Mouse (Mus musculus) G1E (cell line): ENCODE data around the gene Hpd. TPM values are rescaled to one million over a fixed set of nuclear protein-coding genes. Genes with fewer than 3 reads are reported as not detected.
A peak's percentile ranks its signal among the peaks of the same experiment; 100 is the strongest.

Experiments used
- ATAC-seq: 2 replicates; pipeline ENCODE4 v1.8.0; 2016; ENCODE audit warnings: mild to moderate bottlenecking; ENCODE audit not compliant: insufficient number of reproducible peaks, poor library complexity, low FRiP score, severe bottlenecking; ENCODE audit errors: extremely low read depth
- DNase-seq: peaks from one replicate; pipeline ENCODE4 v3.0.0; 2012; ENCODE audit warnings: low spot score
- H3K27me3 ChIP-seq: 2 replicates; pipeline ENCODE4 v1.6.1; 2012; ENCODE audit warnings: mild to moderate bottlenecking, low read length, inconsistent platforms; ENCODE audit not compliant: insufficient read depth
- H3K36me3 ChIP-seq: replicated peaks from 2 replicates; pipeline ENCODE3; 2012; ENCODE audit warnings: mild to moderate bottlenecking, inconsistent platforms
- H3K4me1 ChIP-seq: 2 replicates; pipeline ENCODE4 v1.6.1; 2012; ENCODE audit warnings: low read depth, low read length, inconsistent platforms, mixed read lengths; ENCODE audit not compliant: insufficient read depth
- H3K4me3 ChIP-seq: 2 replicates; pipeline ENCODE4 v1.5.1; 2012; ENCODE audit warnings: low read depth, mild to moderate bottlenecking, inconsistent platforms, low read length, moderate library complexity, mixed read lengths
- H3K9me3 ChIP-seq: replicated peaks from 2 replicates; pipeline ENCODE4 v1.6.1; 2012; ENCODE audit warnings: inconsistent platforms
- CTCF ChIP-seq: IDR thresholded peaks from 2 replicates; pipeline ENCODE4 v1.5.1; 2012; ENCODE audit warnings: low read depth, low read length, inconsistent platforms, mixed read lengths
- GATA1 ChIP-seq: IDR thresholded peaks from 2 replicates; pipeline ENCODE4 v1.6.1; 2012; ENCODE audit warnings: borderline replicate concordance, low read length, inconsistent platforms, mixed read lengths
- GATA2 ChIP-seq: IDR thresholded peaks from 2 replicates; pipeline ENCODE4 v1.6.1; 2012; ENCODE audit warnings: low read depth, low read length, inconsistent platforms, borderline replicate concordance
- POLR2AphosphoS5 ChIP-seq: IDR thresholded peaks from 2 replicates; pipeline ENCODE4 v1.6.1; 2012; ENCODE audit warnings: low read depth, low read length, inconsistent platforms; ENCODE audit not compliant: insufficient replicate concordance
- TAL1 ChIP-seq: conservative IDR thresholded peaks from 2 replicates; pipeline ENCODE4 v1.6.1; 2012; ENCODE audit warnings: low read depth, low read length, inconsistent platforms, mixed read lengths
- polyA plus RNA-seq: library from polyadenylated mRNA; stranded (reverse); fragments of >175 nt; gene quantifications from 2 replicates; pipeline ENCODE4 v1.2.3, GENCODE M21; 2012
- total RNA-seq, 2 experiments: library from RNA; stranded (forward) in 1 of 2; stranded (reverse) in 1 of 2; fragments of 200-1000 nt in 1 of 2; fragments of >200 nt in 1 of 2; fragmentation: Nextera tagmentation in 1 of 2; gene quantifications; 2 replicates each; pipeline ENCODE4 v1.2.3; 2014 to 2017

Hpd gene
- total and polyA plus RNA-seq, 3 experiments: not detected

DNA sequence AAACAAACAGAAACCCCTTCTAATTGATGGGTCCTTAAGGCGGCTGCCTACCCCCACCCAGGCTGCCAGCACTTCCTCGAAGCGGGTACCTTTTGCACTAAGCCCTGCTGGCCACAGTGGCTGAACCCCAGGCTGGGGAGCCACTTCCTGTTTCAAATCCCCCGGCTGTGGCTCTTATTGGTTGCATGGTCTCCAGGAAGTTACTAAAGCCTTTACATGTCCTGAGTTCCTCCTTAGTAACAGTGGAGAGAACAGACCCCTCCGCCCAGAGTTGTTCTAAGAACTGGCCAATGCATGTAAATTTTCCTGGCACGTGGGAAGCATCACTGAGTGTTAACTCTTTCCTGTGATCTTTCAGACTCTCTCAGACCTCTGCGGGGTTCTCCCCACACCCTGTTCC, 31.4 kb downstream of the Hpd start:
- Histone ChIP-seq H3K4me1 (peaks cover 76% of the 10 kb centered on the region), H3K4me3 (peak overlapping the region; percentile 71), H3K9me3 (no peaks in the 10 kb centered on the region), H3K27me3 (no peaks in the 10 kb centered on the region), H3K36me3 (peaks cover 97% of the 10 kb centered on the region)
- DNase-seq (peak; percentile 79), ATAC-seq (peak; percentile 58)
- TF ChIP-seq TAL1: no peak
- no peak for TF ChIP-seq CTCF
- TF ChIP-seq GATA2: no peak
- TF ChIP-seq POLR2AphosphoS5: no peak
- no peak for TF ChIP-seq GATA1

DNA sequence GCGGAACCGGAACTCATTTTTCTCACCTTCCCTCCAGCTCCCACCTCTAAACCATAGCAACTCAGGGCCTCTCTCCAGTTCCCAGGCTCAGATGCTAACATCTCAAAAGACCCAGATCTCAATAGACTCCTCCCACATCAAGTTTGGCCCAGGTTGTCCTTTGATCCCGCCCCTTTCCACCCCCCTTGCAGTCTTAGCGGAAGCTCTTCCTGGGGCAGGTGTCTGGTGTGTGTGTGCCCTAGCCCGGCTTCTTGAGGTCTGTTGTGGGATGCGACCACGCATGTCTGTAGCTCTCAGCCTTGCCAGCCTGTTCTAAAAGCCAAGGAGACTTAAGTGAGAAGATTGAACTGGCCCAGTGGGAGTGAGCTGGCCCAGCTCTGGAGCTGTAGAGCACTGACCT, 31.9 kb downstream of the Hpd start:
- no peak for ATAC-seq
- TF ChIP-seq GATA1 (no peak), GATA2 (no peak), CTCF (no peak), POLR2AphosphoS5 (no peak), TAL1 (no peak)

DNA sequence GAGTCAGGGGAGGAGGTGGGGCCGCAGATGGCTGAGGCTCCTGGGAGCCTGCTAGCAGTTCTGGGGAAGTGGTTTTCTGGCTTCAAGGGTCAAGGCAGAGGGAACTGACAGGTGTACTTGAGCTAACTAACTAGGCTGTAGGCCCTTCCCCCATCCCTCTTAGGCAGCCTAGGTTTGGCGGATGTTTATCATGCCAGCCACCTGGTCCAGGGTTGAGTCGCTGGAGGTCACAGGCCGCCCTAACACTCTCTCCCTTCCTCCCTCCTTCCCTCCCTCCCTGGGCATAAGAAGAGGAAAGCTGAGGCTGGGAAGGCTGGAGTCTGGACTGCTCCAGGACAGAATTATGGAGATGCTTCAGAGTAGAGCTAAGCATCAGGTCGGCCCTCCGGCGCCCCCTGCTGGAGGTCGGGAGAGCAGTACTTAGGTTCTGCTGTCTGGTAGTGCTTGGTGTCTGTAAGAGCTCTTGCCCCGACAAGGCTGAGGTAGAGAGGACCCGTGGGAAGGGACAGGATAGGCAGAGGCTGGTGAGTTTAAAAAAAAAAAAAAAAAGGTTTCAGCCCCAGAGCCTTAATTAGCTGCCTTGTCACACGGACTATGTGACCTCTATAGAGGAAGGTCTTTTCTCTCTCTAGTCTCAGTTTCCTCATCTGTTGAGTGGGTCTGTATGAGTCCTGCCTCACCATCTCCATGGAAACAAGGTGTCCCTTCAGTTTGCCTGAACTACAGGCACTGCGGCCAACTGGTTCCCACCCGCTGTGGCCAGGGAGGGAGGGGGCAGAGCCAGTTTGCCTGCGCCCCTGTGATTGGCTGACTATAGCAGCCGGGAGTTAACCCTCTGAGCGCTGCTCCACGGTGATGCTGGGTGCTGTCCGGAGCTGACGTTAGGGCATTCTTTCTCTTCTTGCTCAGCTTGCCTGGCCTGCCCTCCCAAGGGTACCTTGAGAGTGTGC, 32.8 kb downstream of the Hpd start:
- Histone ChIP-seq H3K9me3 (no peaks in the 10 kb centered on the region), H3K4me3 (peak overlapping the region; percentile 71), H3K36me3 (peaks cover 99% of the 10 kb centered on the region), H3K4me1 (peaks cover 84% of the 10 kb centered on the region), H3K27me3 (no peaks in the 10 kb centered on the region)
- DNase-seq: peak; percentile 62
- ATAC-seq: peak; percentile 62
- TF ChIP-seq TAL1 (peak; percentile 65; the same call in 1 of the 2 replicates), GATA2 (no peak), CTCF (peak; percentile 89), GATA1 (no peak), POLR2AphosphoS5 (no peak)

More for the DNA sequence above, 31.9 kb downstream of the Hpd start:
- peak overlapping the region; percentile 71 for H3K4me3 ChIP-seq
- H3K27me3 ChIP-seq: no peaks in the 10 kb centered on the region
- H3K4me1 ChIP-seq: peaks cover 78% of the 10 kb centered on the region
- H3K36me3 ChIP-seq: peaks cover 99% of the 10 kb centered on the region
- no peak for DNase-seq
- H3K9me3 ChIP-seq: no peaks in the 10 kb centered on the region

- Histone ChIP-seq H3K9me3 (no peaks in the 10 kb centered on the region), H3K4me3 (peak overlapping the region; percentile 55; the same call in 1 of the 2 replicates), H3K36me3 (peaks cover 95% of the 10 kb centered on the region), H3K4me1 (peaks cover 95% of the 10 kb centered on the region), H3K27me3 (no peaks in the 10 kb centered on the region)
- TF ChIP-seq POLR2AphosphoS5 (no peak), GATA1 (no peak), CTCF (no peak), TAL1 (no peak)
- DNase-seq (no peak), ATAC-seq (no peak)
Observed at GRCm38 (mm10) chr5:123148073-123148722, 34.3 kb downstream of the Hpd start.

DNA sequence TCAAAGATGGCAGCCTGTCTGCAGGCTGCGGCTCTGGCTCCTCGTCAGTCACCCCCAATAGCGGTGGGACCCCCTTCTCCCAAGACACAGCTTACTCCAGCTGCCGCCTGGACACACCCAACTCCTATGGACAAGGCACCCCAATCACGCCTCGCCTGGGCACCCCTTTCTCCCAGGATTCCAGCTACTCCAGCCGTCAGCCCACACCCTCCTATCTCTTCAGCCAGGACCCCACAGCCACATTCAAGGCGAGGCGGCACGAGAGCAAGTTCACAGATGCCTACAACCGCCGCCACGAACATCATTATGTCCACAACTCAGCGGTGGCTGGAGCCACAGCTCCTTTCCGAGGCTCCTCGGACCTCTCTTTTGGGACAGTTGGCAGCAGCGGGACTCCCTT, 35.0 kb downstream of the Hpd start:
- TF ChIP-seq POLR2AphosphoS5: no peak
- TF ChIP-seq TAL1: no peak
- TF ChIP-seq GATA2: no peak
- no peak for TF ChIP-seq CTCF
- no peak for TF ChIP-seq GATA1
- H3K9me3 ChIP-seq: no peaks in the 10 kb centered on the region
- peaks cover 89% of the 10 kb centered on the region for H3K36me3 ChIP-seq
- no peak for ATAC-seq
- peak overlapping the region; percentile 55; the same call in 1 of the 2 replicates for H3K4me3 ChIP-seq
- DNase-seq: no peak
- H3K27me3 ChIP-seq: no peaks in the 10 kb centered on the region
- H3K4me1 ChIP-seq: peaks cover 90% of the 10 kb centered on the region

DNA sequence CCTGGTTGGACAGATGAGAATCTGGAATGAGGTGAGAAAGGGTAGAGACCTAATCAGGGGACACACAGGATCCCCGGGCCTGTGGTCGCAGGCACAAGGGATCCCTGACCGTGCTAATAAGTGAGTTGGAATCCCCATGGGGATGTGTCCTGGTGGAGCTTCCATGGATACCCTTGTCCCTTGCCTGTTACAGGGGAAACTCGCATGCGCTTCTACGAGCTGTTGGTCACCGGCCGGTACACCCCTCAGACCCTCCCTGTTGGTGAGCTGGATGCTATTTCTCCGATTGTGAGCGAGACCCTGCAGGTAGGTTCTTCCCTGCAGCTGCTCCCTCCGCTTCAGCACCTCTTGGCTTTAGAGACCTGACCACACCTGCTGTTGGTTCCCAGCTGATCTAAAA, 36.2 kb downstream of the Hpd start:
- no peaks in the 10 kb centered on the region for H3K9me3 ChIP-seq
- DNase-seq (no peak), ATAC-seq (no peak)
- TF ChIP-seq TAL1: no peak
- peaks cover 77% of the 10 kb centered on the region for H3K36me3 ChIP-seq
- H3K4me1 ChIP-seq: peaks cover 82% of the 10 kb centered on the region
- peak overlapping the region; percentile 27; the same call in 1 of the 2 replicates for H3K4me3 ChIP-seq
- no peaks in the 10 kb centered on the region for H3K27me3 ChIP-seq
